Mouse (Mus musculus) 416B (cell line): ENCODE data around the gene Crb2.

Experiments
- DNase-seq: peaks from one replicate; pipeline ENCODE4 v3.0.0; 2011; ENCODE audit warnings: low read depth

Gene Crb2

DNA sequence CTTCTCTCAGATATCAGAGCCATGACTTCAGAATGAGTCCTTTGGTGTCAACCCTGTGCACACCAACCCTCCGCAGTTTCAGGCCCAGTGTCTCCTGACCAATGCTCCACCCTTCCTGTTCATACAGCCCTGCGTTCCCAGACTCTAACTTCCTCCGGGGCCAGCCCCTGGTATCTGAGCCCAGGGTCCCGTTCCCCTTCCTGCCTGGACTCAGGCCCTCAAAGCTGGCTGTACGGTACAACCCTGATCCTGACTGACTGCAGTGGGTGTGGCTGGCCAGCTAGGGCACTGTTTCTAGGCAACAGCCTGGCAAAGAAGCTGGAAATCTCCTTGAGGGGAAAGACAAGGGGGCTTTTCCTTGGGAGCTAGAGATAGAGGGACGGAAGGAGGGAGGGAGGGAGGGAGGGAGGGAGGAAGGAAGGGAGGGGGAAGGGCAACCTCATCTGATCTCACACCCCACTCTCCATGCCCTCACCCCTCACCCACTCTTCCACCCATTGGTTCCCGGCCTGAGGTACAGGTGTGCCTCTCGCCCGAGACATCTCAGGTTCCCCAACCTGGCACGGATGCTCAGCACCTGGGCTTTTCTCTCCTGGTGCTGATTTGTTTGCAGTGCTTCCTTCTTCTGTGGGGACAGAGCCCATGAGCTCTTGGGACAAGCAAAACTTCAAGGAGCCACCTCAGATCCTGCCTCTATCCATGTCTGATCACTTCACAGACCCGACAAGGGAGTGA lies 9.9 kb upstream of the Crb2 start:
- no peak for DNase-seq

- DNase-seq, result no peak
Observed at GRCm38 (mm10) chr2:37767080-37767547, 8.9 kb upstream of the Crb2 start.

DNA sequence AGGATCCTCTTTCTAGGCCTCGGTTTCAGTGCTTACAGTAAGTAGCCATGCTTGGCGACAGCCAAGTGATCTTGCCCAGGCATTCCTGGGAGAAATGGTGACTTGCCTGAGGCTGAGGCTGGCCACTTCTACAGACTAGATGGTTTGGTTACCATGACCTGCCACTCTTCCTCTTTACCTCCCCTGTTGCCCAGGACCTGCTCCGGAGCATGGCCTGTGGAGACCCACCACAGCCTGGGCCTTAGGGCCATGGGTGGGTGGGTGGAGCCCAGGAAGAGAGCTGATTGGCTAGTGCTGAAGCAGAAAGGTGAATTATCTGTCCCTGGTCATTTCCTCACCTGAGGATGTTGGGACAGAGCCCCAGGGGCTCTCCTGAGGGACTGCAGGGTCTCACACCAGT lies 8.3 kb upstream of the Crb2 start:
- no peak for DNase-seq

DNA sequence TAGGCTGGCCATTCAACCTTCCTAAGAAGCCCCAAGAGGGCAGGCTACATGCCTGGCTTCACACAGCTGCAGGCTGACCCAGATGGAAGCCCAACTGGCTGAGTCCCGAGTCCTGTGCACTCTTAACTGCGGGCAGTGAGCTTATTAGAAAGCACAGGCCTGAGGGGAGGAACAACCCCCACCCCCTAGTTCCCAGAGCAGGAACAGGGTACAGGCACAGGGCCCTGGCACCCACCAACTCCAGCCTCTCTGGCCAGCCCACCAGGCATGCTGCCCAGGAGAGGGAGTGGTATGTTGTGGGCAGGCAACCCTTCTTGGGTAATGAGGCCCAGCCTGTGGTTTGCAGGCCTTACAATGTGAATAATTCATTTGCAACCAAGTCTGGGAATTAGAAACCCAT lies 7.1 kb upstream of the Crb2 start:
- DNase-seq, result no peak

DNA sequence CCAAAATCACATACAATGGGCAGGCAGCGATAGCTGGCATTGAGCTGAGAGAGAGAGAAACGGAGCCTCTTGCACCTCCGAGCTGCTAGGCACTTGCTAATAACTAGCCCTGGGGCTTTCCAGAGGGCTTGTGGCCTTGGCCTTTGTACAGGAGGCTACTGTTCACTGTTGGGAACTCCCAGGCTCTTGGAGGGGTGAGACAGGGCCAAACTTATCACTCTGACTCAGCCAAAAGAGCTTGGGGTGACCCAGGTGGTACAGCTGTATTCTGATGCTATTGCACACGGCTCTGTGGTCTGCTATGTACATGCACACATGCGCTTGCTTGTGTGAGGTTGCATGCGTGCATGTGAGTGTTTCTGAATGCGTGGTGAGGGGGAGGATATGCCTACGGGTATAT lies 6.3 kb upstream of the Crb2 start:
- no peak for DNase-seq

- DNase-seq, result peak; percentile 91
Observed at GRCm38 (mm10) chr2:37771618-37772285, 4.3 kb upstream of the Crb2 start.

DNA sequence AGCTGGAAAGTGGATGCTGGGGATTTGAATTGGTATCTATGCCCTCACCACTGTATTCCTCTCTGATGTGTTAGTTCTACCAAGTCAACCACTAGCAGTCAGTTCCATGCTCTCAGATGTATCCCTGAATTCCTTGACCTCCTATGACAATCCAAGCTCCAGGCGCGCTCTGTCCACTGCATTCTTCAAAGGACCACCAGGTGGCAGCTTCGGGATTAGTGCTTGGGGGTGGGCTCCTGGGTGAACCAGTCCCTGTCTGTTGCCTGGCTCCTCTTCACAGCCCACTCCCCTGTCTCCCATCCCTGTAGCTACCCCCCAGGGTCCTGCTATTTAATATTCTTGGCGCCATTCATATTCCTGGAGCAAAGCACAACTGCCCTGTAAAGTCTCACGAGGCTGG lies 1.5 kb upstream of the Crb2 start:
- DNase-seq, result peak; percentile 27

DNA sequence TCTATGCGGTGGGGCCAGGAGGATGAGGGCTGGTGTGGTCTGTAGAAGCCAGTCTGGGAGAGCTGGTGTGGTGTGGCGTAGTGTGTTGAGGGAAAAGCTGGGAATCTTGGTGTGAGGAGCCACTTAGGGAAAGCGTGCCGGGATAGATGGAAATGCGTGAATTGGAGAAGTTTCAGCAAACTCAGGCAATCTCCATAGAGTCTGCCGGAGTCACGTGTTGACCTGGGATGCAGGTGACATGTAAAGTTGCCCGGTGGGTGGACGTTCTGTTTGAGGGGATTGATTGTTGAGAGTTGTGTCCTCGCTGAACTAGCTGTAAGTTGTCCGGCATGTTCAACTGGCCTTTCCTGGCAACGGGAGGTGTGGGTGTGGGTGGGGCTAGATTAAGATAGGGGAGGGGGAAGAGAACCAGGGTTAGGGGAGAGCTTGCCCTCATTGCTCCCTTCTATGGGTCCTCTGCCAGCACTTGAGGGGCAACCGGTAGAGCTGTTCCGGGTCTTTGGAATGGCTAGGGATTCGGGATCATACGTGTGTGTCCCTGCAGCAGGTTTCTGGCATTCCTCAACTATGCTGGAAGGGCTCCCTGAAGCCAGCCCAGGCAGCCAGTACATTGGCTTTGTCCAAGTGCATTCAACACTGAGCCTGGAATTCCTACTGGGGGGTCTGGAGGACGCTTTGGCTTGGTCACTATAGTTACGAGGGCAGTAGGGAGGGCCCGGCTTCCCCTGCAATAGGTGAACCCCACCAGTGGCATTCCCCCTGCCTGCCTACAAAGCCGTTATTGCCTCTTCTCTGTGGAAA lies 762 bp downstream of the Crb2 start:
- no peak for DNase-seq

- DNase-seq, result no peak
Observed at GRCm38 (mm10) chr2:37777958-37778720, 2.1 kb downstream of the Crb2 start.

GRCm38 (mm10) chr2:37780270-37780929 lies 4.4 kb downstream of the Crb2 start:
- peak; percentile 67 for DNase-seq

GRCm38 (mm10) chr2:37781421-37781820 lies 5.4 kb downstream of the Crb2 start:
- no peak for DNase-seq

DNA sequence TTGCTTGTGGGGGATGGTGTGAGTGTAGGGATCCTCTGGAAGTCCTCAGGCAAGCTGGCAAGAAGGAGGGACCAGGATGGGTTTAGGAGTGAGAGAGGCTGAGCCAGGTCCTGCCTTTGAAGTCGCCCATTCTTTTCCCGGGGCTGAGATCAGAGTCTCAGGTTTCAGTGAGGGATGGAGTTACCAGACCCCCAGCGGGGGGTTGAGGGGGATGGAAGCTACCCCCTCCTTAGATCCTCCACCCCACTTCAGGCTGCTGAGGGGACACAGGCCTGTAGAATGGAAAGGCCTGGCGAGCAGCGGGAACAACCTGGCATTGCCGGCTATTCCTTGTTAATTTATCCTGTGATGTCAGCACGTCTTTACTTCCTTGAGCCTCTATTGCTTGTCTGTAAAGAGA lies 6.0 kb downstream of the Crb2 start:
- DNase-seq, result no peak

- no peak for DNase-seq
Observed at GRCm38 (mm10) chr2:37784473-37784872, 8.4 kb downstream of the Crb2 start.

DNA sequence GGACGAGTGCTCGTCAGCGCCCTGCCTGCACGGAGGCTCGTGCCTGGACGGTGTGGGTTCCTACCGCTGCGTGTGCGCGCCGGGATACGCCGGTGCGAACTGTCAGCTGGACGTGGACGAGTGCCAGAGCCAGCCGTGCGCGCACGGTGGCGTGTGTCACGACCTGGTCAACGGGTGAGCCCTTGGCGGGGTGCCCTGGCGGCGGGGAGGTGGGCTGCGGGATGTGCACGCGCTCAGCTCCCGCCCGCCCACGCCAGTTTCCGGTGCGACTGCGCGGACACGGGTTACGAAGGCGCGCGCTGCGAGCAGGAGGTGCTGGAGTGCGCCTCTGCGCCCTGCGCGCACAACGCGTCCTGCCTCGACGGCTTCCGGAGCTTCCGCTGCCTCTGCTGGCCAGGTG lies 10.4 kb downstream of the Crb2 start:
- DNase-seq, result no peak

DNA sequence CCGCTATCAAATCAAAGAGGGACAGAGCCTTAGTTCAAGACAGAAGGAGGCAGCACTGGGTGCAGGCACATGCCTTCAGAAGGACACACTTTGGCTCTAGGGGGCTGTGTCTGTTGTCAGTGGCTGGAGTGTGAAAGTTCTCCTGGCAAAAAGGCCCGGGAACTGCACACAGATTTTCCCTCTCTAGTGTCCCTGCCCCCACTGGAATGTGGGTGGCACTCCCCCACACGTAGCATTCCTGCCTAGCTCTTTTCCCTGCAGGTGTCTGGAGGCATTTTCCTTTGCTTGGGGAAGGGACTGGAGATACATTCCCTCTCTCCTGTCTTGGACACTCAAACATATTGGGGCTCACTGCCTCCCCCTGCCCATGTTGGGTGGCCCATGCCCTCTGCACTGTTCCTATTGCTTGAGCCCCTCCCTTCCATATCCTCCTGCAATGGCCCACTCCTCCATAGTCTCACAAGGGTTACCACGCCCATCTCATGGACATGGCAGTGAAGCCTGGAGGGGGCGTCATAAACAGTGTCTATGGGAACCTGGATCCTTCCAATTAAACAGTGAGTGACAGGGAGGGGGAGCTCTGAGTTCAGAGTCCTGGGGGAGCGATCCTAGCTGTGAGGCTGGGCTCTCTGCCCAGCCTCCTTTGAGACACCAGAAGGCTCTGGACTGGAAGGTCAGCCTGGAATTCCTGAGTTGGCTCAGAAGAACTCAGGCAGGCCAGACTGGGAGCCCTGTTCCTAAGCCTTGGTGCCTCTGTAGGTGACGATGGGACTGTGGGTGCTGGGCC lies 12.3 kb downstream of the Crb2 start:
- DNase-seq, result no peak

- DNase-seq, result no peak
Observed at GRCm38 (mm10) chr2:37789029-37789428, 13.0 kb downstream of the Crb2 start.

- DNase-seq, result no peak
Observed at GRCm38 (mm10) chr2:37789995-37790394, 13.9 kb downstream of the Crb2 start.

- DNase-seq, result no peak
Observed at GRCm38 (mm10) chr2:37790738-37791137, 14.7 kb downstream of the Crb2 start.

DNA sequence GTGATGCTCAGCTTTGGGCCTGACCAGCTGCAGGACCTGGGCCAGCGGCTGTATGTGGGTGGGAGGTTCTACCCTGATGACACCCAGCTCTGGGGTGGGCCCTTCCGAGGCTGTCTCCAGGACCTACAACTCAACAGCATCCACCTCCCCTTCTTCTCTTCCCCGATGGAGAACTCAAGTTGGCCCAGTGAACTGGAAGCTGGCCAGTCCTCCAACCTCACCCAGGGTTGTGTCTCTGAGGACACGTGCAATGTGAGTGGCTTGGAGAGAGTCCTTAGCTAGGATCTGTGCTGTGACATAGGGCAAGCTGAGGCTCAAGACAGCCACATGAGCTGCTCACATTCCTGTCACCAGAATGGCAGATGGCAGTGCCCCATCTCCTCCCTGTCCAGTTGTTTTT lies 15.3 kb downstream of the Crb2 start:
- no peak for DNase-seq

GRCm38 (mm10) chr2:37796021-37796420 lies 20.0 kb downstream of the Crb2 start:
- no peak for DNase-seq

DNA sequence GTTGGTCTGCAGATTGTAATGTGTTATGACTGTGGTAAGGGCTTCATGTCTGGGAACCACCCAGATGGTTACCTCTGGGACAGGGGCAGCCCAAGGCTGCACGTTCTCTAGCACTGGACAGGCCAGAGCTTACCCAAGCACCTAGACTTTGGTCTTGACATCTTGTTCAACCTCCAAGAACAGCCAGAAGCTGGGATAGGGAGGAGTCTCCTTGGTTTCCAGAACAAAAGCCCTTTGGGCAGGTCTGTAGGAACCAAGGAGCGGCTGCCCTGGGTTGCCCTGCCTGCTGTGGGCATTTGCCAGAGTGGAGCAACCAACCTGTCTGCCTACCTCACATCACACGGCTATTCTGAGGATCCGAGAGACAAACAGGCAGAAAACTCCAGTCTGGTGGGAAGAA lies 21.0 kb downstream of the Crb2 start:
- no peak for DNase-seq
